Mouse (Mus musculus): Measurements from ENCODE around the gene Fam151a.
"Not testable (repeated sequence)": the region's sequence is repeated elsewhere in the genome, so short reads cannot be mapped to it uniquely, and the experiment has no call there.

Gene Fam151a

DNA sequence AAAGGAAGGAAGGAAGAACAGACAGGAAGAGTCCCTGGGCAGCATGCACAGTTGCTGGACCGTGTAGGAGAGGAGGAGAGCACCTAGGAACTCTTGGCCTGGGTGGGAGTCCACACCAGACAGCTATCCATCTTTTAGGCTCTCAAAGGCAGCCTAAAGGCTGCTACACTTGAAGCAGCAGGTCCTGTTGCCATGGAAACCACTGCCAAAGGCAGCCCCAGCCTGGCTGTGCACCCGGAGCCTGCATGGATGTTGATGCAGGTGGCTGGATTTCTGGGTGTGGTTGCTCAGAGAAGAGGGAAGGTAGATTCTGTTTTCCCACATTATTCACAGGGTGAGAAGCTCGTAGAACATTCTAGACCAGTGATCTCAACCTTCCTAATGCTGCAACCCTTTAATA lies 43.3 kb downstream of the Fam151a start:
- DNase-seq (ENCODE audit: low spot score) = no peak

DNA sequence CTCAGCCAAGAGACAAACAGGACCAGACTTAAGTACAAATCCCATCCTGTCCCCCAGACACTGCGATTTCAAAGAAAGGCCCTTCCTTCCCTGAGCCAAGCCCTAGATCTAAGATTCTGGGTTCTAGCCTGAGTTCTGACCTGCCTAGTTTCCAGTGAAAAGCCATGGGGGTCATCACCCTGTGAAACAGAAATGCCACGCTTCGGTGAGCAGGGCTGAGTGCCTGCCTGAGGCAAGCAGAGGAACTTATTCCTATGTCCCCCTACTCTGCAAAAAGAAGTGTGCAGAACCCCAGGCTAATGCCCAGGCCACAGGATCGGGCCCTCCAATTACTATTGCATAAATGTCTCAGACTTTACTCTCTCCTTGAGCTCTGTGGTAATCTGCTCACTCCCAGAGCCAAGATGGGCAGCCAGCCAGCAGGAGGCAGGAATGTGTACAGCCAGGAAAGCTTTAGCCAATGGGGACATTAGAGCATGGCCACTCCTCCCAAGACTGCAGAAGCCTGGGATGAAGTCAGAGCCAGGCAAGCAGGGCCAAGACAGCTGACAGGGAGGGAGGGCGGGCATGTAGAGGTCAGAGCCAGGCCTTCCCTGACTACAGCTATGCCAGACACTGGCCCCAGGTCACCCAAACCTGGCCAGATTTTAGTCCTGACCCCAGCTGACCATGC lies 44.6 kb downstream of the Fam151a start:
- DNase-seq (ENCODE audit: low spot score) = peak; percentile 93

DNA sequence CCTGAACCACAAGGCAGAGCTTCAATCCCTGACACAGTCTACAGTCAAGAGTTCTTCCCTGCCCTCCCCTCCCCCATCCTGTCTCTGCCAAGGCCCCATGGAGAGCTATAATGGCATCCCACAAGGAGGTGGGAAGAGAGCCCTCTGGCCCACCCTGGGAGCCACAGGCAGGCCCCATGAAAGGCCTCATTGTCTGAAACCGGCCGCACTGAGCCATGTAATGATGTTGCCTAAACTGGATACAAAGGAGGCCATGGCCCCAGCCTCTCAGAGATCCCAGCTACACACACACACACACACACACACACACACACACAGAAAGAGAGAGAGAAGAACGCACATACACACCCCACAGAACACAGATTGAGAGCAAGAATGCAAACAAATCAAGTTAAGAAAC lies 46.4 kb downstream of the Fam151a start:
- DNase-seq (ENCODE audit: low spot score) = no peak

DNA sequence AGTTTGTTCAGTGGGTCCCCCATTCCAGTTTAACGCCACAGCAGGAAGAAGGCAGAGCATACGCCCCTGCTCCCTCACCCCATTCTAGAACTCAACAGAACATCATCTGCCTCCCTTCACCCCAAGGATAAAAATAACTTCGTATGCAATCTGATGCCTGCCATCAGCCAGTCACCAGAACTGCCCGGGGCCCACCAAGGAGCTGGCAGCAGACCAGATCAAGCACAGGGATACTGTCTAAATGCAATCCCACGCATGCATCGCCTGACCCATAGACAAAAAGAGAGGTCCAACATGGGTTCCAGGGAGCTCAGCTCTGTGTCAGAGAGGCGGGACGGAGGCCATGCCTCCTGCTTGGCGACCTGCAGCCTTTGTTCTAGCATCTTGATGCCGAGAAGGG lies 49.4 kb downstream of the Fam151a start:
- no peak for DNase-seq (ENCODE audit: low spot score)

DNA sequence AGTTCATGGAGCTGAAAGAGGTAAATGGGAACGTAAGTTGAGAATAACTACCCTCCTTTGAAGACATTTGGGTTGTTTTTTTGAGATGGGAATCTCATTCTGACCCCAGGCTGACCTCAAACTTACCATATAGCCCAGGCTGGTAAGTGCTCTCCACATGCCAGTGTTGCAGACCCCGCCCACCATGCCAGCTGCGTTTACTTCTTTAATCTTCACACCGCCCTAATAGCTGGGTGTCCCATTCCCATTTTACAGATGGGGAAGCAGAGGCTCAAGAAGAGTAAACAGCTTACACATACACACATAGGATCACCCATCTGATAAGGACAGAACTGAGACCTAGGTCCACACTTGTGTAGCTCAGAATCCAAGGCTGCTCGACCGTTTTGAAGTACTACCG lies 51.1 kb downstream of the Fam151a start:
- DNase-seq (ENCODE audit: low spot score) = no peak

DNA sequence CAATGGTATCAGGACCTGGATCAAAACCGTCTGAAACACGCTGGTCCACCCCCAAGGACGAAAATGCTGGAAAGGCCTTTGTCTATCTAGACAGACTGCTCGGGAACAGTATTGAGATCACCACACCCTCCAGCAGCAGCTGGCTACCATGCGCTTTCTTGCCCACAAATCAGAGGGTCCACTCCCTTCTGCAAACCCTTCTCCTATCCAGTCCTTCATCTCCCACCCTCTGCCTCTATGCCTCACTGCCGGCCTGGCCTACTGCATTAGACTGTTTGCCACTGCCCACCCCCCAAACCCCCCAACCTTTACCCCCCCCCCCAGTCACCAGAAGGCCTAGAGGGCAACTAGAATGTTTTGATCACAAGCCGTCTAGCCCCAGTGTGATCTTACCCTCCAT lies 51.7 kb downstream of the Fam151a start:
- DNase-seq (ENCODE audit: low spot score) = no peak

DNA sequence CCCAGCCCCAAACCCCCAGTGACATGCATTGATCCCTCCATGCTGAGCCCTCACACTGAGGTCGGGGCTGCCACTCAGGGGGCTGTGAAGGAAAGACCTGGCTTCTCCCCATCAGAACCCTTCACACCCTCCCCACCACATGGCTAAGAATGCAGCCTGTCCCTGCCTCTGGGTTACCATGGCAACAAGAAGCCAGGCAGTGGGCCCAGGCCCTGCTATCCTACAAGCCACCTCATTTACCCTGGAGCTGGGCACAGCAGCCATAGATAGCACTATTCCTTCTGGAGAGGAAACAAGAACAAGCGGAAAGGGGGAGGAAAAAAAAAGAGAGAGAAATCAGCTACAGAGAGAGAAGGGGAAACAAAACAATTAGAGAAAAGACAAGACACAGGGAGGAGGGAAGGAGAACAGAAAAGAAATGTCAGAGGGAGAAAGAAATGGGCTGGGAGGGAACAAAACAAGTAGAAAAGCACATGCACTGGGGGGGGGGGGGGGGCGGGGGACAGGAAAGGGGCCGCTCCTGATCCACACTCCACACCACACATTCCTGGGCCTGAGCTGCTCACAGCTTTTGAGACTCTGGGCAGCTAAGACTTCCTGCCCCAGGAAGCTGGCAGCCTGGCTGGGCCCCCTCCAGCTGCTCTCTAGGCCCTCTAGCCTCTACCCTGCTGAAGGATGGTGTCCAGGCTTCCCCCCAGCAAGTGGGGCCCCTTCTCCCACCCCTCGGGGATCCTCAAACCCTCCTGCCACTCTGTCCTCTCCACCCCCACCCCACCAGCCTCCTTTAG lies 52.3 kb downstream of the Fam151a start:
- DNase-seq (ENCODE audit: low spot score) = peak; percentile 25

DNA sequence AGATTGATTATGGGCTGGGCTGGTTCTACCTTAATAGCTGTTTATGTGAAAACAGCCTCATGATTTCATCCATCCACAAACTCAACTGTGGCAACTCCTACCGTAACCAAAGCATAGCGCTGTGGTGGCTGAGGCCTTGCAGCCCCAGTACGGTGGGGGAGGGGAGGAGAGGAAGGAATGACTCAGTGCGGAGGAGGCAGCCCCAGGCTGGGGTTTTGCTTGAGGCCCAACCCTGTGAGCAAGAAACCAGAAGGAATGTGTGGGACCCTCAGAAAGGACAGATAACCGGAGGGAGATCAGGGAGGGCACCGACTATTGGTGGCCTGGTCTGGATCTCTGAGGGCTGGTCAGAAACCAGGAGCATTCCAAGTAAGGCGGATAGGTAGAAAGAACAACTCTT lies 54.1 kb downstream of the Fam151a start:
- DNase-seq (ENCODE audit: low spot score) = peak; percentile 54

DNA sequence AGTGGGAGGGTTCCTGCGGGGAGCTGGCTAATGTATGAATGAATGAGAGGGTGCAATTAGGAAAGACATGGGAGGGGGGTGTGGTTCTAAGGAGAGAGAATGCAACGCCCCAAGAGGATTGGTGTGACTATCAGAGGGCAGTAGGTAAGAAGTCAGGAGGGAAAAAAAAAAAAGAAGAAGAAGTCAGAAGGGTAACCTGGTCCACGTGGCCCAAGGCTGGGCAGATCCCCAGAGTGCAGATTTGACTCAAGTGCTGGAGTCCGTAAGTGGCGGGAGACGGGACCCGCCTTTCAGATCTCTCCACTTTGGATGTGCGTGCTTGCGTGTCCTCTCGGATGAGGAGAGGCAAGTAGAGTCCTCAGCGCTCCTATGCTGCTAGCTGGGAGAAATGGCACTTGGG lies 54.9 kb downstream of the Fam151a start:
- DNase-seq (ENCODE audit: low spot score) = no peak

DNA sequence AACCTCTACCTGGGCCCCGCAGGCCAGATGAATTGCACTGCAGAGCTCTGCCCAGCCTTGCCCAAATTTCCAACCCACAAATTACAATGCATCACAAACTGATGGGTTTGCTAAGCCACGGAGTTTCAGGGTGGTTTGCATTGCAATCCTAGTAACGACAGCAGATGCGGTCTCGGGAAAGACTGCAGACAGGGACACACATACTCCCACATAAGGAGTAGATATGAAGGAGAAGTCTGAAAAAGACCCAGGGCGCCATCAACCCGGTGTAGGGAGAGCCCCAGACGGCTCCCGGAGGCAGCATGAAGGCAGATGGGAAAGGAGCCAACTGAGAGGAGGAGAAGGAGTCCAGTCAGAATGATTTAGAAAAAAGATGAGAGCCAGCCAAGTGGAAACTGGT lies 56.0 kb downstream of the Fam151a start:
- DNase-seq (ENCODE audit: low spot score) = no peak

DNA sequence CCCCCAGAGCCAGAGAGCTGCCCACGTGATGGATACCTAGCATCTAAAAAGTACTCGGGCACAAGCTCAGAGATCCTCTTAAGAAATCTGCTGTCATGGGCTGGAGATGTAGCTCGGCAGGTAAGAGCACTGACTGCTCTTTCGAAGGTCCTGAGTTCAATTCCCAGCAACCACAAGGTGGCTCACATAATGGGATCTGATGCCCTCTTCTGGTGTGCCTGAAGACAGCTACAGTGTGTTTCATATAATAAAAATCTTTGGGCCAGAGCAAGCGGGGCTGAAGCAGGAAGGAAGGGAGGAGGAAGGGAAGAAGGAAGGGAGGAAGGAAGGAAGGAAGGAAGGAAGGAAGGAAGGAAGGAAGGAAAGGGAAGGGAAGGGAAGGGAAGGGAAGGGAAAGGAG lies 56.5 kb downstream of the Fam151a start:
- DNase-seq (ENCODE audit: low spot score) = not testable (repeated sequence)

DNA sequence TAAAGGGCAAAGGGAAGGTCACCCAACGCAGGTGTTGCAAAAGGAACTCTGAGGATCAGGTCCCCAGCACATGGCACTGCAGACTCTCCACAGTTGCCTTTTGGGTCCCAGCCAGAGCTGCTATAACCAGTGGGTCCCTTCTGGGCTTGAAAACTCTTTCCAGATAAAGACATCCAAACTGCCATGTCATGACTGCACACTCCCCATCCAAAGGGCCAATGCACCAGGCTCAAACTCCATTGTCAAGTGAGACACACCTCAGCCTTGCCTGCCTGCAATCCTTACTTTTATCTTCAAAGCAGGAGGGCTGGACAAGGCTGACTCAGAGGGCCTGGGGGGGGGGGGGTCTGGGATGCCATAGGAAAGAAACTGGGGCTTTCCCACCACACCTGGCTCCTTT lies 57.2 kb downstream of the Fam151a start:
- DNase-seq (ENCODE audit: low spot score) = no peak

DNA sequence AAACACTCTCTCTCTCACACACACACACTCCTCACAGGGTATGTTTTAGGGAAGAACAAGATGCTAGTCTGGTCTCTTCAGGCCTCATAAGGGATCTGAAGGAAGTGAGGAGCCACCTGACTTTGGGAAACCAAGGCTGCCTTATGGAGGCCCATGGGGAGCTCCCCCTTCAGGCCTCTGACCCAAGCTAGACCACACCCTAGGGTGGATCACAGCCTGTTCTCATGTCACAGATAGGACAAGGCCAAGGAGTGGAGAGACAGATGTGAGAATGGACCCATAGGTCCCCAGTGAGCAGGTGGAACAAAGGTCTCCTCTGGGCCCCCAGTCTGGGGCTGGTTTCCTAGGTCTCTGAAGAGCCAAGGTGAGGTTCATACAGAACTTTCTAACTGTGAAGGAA lies 58.6 kb downstream of the Fam151a start:
- no peak for DNase-seq (ENCODE audit: low spot score)

DNA sequence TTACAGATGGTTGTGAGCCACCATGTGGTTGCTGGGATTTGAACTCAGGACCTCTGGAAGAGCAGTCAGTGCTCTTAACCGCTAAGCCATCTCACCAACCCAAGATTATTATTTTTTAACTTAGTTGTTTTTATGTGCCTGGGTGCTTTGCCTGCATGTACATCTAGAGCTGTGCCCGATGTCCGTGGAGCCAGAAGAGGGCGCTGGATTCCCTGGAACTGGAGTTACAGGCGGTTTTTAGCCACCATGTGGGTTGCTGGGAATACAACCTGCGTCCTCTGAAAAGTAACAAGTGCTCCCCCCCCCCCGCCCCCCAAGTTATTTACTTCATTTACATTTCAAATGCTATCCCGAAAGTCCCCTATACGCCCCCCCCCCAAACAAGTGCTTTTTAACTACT lies 60.1 kb downstream of the Fam151a start:
- DNase-seq (ENCODE audit: low spot score) = not testable (repeated sequence)

DNA sequence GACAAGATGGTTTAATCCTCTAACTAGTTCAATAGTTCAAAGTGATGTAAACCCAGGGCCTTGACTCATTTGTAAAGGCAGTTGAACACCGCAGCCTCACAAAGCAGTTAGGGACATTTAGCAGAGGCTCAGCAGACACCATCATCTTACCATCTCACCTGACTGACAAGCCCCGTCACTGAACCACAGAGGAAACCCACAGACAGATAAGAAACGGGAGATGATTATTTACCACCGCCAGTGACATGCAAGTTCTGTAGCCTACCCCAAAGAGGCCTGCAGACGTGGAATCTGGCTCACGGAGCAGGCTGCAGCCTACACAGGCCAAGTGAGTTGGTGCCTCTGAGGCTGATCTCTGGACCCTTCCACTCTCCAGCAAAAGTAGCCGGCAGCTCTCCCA lies 60.6 kb downstream of the Fam151a start:
- no peak for DNase-seq (ENCODE audit: low spot score)

DNA sequence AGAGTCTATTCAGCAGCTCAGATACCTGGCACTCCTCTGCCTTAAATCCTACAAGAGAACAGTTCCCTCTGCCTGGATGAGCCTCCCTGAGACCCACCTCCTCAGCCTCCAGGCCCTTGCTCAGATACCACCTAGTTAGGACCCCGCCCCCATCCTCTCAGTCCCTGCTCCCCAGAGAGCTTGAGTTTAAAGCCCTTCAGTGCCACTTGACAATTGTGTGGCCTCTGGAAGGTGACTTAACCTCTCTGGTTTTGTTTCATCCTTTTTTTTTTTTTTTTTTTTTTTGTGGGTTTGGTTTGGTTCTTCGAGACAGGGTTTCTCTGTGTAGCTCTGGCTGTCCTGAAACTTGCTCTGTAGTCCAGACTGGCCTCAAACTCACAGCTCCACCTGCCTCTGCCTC lies 61.6 kb downstream of the Fam151a start:
- no peak for DNase-seq (ENCODE audit: low spot score)
